Mouse (Mus musculus) bone marrow, adult 2 months (tissue): Measurements from ENCODE around the gene Ccp110. TPM values are rescaled to one million over a fixed set of nuclear protein-coding genes. Genes with fewer than 3 reads are reported as not detected.

Experiments used
- H3K27ac ChIP-seq: fragments of 200-500 bp; 2 replicates; pipeline ENCODE4 v1.5.1; 2012; ENCODE audit warnings: low read depth, mild to moderate bottlenecking, control low read depth, inconsistent platforms, low read length; ENCODE audit not compliant: control insufficient read depth, poor library complexity, insufficient read depth
- H3K4me1 ChIP-seq: fragments of 200-500 bp; 2 replicates; pipeline ENCODE4 v1.6.1; 2011; ENCODE audit warnings: low read length; ENCODE audit not compliant: control insufficient read depth, insufficient read depth
- H3K4me3 ChIP-seq: fragments of 200-500 bp; replicated peaks from 2 replicates; pipeline ENCODE3; 2011; ENCODE audit warnings: mild to moderate bottlenecking, low read depth, low read length, control low read depth; ENCODE audit not compliant: control insufficient read depth
- CTCF ChIP-seq: fragments of 200-500 bp; IDR thresholded peaks from 2 replicates; pipeline ENCODE4 v1.5.1; 2011; ENCODE audit warnings: low read length, control low read depth; ENCODE audit not compliant: control insufficient read depth, insufficient read depth
- POLR2A ChIP-seq: fragments of 200-500 bp; IDR thresholded peaks from 2 replicates; pipeline ENCODE4 v1.6.1; 2011; ENCODE audit warnings: low read depth, mild to moderate bottlenecking, control low read depth, low read length, borderline replicate concordance; ENCODE audit not compliant: control insufficient read depth
- WGBS: fragments of 180-500 bp; shearing (Covaris S2); methylation state at CpG from one replicate; pipeline ENCODE4 v1.1.7; 2018; 5-methylcytosine and 5-hydroxymethylcytosine counted together
- polyA plus RNA-seq: library from polyadenylated mRNA; stranded (reverse); fragments of >200 nt; gene quantifications from 2 replicates; pipeline ENCODE4 v1.2.4, GENCODE M21; 2011; ENCODE audit warnings: low replicate concordance; ENCODE audit not compliant: missing spikeins, insufficient read depth, insufficient read length

Ccp110 gene
- polyA plus RNA-seq, 1 experiment, result 9.7 TPM

GRCm38 (mm10) chr7:118755756-118756155 lies 43.4 kb downstream of the Ccp110 start:
- Histone ChIP-seq H3K4me1 (peaks cover 3% of the 10 kb centered on the region), H3K27ac (peak overlapping the region; percentile 69), H3K4me3 (no peak overlapping the region)
- TF ChIP-seq CTCF (no peak), POLR2A (no peak)
- 91% methylated on average over 7 of the region's 7 CpGs for WGBS

- peak overlapping the region; percentile 83 for H3K27ac ChIP-seq
- WGBS, result 76% methylated on average over 24 of the region's 24 CpGs
- H3K4me1 ChIP-seq, result peaks cover 3% of the 10 kb centered on the region
- peak overlapping the region; percentile 35 for H3K4me3 ChIP-seq
- TF ChIP-seq CTCF (no peak), POLR2A (no peak)
These were observed 44.3 kb downstream of the Ccp110 start for GRCm38 (mm10) chr7:118756490-118757265.

- no peak overlapping the region for H3K27ac ChIP-seq
- peaks cover 2% of the 10 kb centered on the region for H3K4me1 ChIP-seq
- no peak for TF ChIP-seq POLR2A
- TF ChIP-seq CTCF, result no peak
- no peak overlapping the region for H3K4me3 ChIP-seq
- 90% methylated on average over 4 of the region's 4 CpGs for WGBS
These were observed 46.0 kb downstream of the Ccp110 start for GRCm38 (mm10) chr7:118758369-118758768.

GRCm38 (mm10) chr7:118759372-118759771 lies 47.0 kb downstream of the Ccp110 start:
- Histone ChIP-seq H3K27ac (no peak overlapping the region), H3K4me3 (no peak overlapping the region), H3K4me1 (peaks cover 2% of the 10 kb centered on the region)
- TF ChIP-seq CTCF (no peak), POLR2A (no peak)
- WGBS, result 65% methylated on average over 5 of the region's 5 CpGs

- TF ChIP-seq CTCF, result no peak
- no peak for TF ChIP-seq POLR2A
- no peaks in the 10 kb centered on the region; the same call in 1 of the 2 replicates for H3K4me1 ChIP-seq
- no peak overlapping the region for H3K27ac ChIP-seq
- WGBS, result 90% methylated on average over 11 of the region's 11 CpGs
- H3K4me3 ChIP-seq, result no peak overlapping the region
These were observed 51.6 kb downstream of the Ccp110 start for GRCm38 (mm10) chr7:118763939-118764338.

DNA sequence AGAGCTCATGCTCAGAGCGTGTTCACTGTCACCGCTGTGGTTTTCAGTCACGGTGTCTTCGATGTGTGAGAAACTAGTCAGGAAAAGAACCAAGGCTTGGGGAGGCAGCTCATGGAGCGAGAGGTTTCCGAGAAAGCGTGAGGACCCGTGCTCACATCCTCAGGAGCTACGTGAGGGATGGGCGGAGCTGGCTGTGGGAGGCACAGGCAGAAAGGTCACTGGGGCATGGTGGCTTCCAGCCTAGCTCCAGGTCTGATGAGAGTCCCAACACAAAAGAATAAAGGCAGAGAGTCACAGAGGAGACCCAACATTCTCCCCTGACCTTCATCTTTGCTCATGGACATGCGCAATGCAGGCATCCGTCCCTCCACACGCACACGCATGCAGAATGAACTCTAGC lies 52.4 kb downstream of the Ccp110 start:
- WGBS, result 91% methylated on average over 14 of the region's 14 CpGs
- TF ChIP-seq CTCF (no peak), POLR2A (no peak)
- H3K4me1 ChIP-seq, result no peaks in the 10 kb centered on the region; the same call in 1 of the 2 replicates
- H3K4me3 ChIP-seq, result no peak overlapping the region
- H3K27ac ChIP-seq, result no peak overlapping the region

- no peak overlapping the region for H3K27ac ChIP-seq
- TF ChIP-seq CTCF, result no peak
- TF ChIP-seq POLR2A, result no peak
- H3K4me3 ChIP-seq, result no peak overlapping the region
- no peaks in the 10 kb centered on the region; the same call in 1 of the 2 replicates for H3K4me1 ChIP-seq
- 74% methylated on average over 8 of the region's 8 CpGs for WGBS
These were observed 53.3 kb downstream of the Ccp110 start for GRCm38 (mm10) chr7:118765604-118766003.

DNA sequence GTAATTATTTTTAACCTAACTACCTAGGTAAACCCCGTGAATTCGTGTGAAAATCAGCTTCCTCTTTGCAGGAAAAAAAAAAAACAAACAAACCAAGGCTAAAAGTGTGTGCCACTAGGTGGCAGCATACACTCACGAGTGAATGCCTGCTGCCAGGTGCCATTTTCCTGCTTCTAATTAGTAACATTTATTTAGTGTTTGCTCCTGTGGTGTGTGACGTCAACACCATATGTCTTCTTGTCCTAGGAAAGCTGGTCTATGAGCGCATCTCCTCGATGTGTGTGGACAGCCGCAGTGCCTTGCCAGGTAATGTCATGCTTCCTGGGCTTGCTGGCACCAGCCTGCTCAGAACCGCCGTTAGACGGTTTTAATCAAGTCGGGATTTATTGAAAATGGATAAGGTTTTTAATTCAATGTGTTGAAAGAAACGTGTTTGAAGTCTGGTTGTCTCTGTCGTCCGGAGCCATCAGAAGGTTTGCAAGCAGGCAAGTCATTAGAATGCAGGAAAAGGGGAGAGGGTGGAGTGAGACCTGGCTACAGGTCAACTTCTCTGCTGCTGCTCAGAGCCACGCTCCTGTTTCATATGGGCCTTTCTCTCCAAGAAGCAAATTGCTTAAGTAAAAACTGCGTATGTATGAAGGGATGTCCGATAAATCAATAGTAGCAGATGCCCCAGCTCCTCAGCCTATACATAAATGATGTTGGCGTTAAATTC lies 53.9 kb downstream of the Ccp110 start:
- TF ChIP-seq POLR2A (no peak), CTCF (peak; percentile 91)
- H3K4me1 ChIP-seq, result no peaks in the 10 kb centered on the region; the same call in 1 of the 2 replicates
- 59% methylated on average over 18 of the region's 18 CpGs for WGBS
- no peak overlapping the region for H3K4me3 ChIP-seq
- H3K27ac ChIP-seq, result no peak overlapping the region

GRCm38 (mm10) chr7:118766834-118767224 lies 54.5 kb downstream of the Ccp110 start:
- no peaks in the 10 kb centered on the region; the same call in 1 of the 2 replicates for H3K4me1 ChIP-seq
- H3K4me3 ChIP-seq, result no peak overlapping the region
- TF ChIP-seq POLR2A (no peak), CTCF (no peak)
- no peak overlapping the region for H3K27ac ChIP-seq
- 92% methylated on average over 5 of the region's 5 CpGs for WGBS
